Mouse (Mus musculus) liver, embryonic 14.5 days (tissue): ENCODE results near the gene Nudt9.

Experiments
- CTCF ChIP-seq: IDR thresholded peaks from 2 replicates; pipeline ENCODE4 v1.5.1; 2016; ENCODE audit warnings: antibody characterized with exemption, low read depth, control low read depth
- EP300 ChIP-seq: IDR thresholded peaks from 2 replicates; pipeline ENCODE4 v1.6.1; 2016; ENCODE audit warnings: antibody characterized with exemption, low read depth

DNA sequence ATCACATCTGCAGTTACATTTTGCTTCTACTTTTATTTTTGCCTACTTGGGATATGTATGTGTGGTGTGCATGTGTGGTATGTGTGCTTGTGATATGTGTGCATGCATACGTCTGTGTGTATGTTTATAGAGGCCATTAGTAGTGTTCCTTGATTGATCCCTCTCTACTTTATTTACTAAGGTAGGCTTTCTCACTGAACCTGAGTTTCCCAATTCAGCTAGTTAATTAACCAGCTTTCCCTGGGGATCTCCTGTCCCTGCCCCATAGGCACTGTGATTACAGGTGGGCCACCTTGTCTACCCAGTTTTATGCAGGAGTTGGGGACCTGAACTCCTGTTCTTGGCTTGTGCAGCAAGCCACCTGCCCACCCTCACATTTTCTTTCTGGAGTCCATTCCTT lies 9.4 kb upstream of the Nudt9 start:
- no peak for TF ChIP-seq EP300
- no peak for TF ChIP-seq CTCF
